Mouse (Mus musculus): ENCODE results near the gene Lsamp.

Gene Lsamp

DNA sequence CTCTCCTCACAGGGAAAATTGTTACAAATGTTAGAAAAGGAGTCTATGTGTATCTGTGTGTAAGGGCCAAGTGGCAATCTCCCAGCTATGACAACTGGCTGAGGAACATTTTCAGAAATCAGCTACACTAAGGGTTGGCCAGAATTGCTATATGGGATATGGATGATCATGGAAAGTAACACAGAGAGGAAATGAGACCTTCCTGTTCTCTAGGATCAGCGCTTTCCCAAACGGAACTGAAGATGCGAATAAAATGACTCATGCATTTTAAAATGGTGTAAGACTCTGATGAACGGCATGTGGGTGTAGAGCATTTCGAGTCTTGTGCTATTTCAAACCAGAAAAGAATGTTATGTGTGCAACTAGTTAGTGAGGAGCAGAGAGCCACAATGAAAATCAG, 462.4 kb downstream of the Lsamp start:
- in situ Hi-C loops (cut with MboI; ENCODE audit: low pct_unique_long_range_greater_than_20kb in 1 of 2, low sequenced_read_pairs in 2 of 2, unreplicated experiment in 1 of 2): no loop called here

DNA sequence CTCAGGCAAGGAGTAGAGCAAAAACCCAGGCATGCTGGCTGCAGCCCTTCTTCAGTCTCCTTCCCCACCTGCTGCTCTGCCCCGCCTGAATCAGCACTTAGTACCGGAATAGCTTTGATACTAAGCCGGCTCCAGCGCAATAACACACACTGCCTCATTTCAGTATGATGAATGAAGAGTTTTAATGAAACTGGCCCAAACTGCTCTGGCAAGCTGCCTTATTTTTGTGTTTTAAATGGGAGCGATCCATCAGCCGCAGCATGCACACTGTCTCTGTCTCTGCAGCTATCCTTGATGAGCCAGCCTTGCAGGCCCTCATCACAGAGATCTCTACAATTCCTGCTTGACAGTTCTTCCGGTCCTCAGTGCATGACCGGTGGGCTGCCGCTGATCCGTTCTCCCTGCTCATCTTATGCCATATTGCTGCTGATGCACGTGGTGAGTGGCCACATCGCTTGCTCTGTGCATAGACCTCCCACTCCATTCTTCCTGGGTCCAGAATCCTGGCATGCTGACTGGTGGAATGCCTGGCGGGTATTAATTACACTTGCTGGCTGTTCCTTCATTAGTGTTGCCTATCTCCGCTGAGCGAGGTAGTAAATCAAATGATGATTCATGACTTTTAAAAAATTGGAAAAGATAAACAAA, 479.4 kb downstream of the Lsamp start:
- in situ Hi-C loops (cut with MboI; ENCODE audit: low pct_unique_long_range_greater_than_20kb in 1 of 2, low sequenced_read_pairs in 2 of 2, unreplicated experiment in 1 of 2): no loop called here

DNA sequence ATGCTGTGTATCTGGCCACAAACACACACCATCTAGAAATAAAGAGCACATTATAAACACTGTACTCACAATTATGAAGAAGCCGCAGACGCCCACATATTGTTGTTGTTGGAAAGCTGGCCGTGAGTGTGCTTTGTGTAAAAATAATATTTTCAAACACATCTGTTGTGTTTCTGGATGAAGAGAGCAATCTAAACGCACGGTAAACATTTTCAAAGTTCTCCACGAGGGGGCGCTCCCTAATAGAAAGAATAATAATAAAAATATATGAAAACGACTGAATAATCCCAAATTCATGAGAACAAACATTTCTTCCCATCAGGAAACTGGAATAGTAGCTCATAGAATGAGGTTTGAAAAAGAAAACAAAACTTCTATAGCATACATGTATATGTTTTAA, 482.4 kb downstream of the Lsamp start:
- in situ Hi-C loops (cut with MboI; ENCODE audit: low pct_unique_long_range_greater_than_20kb in 1 of 2, low sequenced_read_pairs in 2 of 2, unreplicated experiment in 1 of 2): no loop called here

DNA sequence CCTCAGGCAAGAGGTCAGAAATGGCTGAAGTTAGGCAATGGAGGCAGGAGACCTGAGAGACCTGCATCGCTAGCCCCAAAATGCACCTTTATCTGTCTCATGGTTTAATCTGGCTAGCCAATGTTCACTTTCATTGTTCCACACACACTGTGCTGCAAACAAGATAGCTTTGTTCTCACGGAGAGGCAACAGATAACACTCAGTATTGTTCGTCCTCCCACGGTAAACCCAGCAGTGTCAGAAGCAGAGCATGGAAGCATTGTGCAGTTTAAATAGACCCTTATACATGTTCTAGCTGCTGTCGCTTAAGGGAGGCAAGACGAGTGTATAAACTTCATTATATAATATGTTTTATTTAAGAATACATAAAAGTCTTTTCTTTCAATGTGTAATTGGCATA, 486.8 kb downstream of the Lsamp start:
- in situ Hi-C loops (cut with MboI; ENCODE audit: low pct_unique_long_range_greater_than_20kb in 1 of 2, low sequenced_read_pairs in 2 of 2, unreplicated experiment in 1 of 2): no loop called here

DNA sequence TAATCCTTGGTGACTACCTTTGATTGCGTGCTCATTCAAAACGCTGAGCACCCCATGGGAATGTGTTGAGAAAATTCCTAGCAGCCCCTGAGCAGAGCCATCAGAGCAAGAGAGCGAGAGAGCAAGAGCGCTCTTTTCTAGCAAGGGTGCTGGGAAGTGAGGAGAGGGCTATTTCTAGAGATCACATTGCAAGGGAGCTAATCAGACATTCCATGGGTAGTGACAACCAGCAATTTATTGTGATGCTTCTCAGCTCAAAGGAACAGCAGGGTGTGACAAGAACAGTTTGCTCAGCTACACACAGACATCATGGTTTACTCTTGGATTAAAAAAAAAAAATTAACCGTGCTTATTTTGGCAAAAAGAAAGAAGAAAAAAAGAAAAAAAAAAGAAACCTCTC, 487.8 kb downstream of the Lsamp start:
- in situ Hi-C loops (cut with MboI; ENCODE audit: low pct_unique_long_range_greater_than_20kb in 1 of 2, low sequenced_read_pairs in 2 of 2, unreplicated experiment in 1 of 2): no loop called here

DNA sequence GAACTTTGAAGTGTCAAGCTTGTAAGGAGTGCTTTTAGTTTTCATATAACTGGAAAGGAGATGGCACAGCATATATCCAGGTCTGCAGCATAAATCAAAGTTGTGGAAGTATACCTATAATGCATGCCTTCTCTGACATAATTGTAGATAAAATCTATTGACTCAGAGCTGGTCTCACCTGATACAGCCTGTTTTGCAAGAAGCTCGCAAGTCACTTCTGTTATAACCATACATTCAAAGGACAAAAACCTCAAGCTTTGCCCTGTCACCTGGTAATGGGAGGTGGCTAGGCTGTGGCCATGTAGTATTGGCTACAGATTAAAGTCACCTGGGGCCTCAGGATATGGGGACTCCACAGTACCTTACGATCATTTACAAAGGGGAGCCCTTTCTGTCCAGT, 507.4 kb downstream of the Lsamp start:
- in situ Hi-C loops (cut with MboI; ENCODE audit: low pct_unique_long_range_greater_than_20kb in 1 of 2, low sequenced_read_pairs in 2 of 2, unreplicated experiment in 1 of 2): no loop called here

DNA sequence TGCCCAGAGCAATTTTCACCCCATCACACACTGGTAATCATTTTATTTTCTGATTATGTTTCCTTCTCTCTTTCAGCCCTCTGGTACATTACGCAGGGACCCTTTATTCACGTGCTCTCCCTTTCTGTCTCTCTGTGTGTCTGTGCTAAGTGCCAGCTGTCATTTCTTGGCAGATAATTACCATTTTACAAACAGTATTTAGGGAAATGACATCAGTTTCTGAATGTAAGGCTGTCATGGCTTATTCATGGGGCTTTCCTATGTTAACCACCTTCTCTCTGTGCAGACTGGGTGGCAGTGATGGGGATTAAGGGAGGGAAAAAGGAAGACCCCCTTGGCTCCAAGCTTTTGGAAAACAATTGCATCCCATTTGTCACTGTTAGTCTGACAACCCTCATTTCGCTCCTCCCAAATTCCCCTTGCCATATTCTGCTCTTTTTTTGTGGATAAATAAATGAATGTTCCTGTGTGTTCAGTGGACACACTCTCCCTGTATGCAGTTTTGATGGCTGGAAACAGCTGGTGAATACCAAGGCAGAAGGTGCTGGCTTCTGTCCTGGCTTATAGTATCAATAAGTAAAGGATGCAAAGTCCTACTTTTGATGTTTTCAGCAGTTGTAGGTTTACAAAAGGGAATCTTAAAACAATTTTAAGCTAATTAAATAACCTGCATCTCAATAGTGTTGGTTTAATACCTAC, 520.2 kb downstream of the Lsamp start:
- in situ Hi-C loops (cut with MboI; ENCODE audit: low pct_unique_long_range_greater_than_20kb in 1 of 2, low sequenced_read_pairs in 2 of 2, unreplicated experiment in 1 of 2): no loop called here

DNA sequence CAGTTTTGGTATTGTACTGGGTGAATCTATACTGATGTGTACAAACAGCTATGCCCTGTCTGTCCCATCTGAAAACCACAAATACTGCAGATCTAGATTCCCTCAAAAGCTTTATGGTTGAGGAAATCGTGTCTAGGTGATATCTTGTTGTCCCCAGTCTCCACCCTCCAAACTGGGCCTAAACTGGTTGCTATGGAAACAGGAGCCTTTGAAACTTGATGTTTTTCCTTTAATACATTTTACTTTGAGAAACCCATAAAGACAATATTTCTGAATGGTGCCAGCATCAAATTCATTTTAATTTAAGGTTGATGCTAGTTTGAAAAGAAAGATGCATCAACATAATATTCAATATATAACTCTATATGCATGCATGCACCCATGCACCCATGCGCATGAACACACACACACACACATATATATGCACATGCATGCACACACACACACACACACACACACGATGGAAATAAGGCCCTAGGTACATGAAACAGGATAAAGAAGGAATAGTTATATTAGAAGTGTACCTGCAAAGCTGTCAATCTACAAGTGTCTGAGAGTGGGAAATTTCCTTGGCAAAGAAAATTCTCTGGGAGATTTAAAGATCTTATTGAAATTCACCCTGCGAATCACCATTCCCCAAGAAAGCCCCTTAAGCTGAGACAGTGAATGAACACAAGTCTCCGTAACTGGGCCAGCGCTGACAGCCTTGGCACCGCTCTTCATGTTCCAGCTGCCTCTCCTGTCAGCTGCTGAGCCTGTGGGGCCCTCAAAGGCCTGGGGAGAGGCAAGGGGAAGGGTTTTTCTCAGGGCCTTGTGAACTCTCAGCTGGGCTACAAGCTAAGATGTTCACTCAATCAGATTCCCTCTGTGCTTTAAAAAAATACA, 525.2 kb downstream of the Lsamp start:
- in situ Hi-C loops (cut with MboI; ENCODE audit: low pct_unique_long_range_greater_than_20kb in 1 of 2, low sequenced_read_pairs in 2 of 2, unreplicated experiment in 1 of 2): no loop called here

DNA sequence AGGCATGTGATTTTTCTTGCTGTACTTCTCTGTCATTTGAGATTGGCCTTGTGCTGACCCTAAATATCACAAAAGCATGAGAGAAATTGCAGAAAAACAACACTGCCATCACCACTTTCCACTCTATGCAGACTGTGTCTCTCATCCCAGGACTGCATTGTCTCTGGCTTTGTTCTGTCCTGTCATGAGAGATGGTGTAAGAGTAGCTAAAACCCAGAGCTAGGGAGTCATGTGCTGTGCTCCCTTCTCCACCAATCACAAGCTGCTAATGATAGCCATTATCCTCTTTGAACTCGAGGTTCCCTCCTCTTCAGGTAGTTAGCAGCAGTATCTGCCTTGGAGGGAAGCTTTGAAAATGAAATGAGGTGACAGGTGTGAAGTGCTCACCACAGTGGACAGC, 552.6 kb downstream of the Lsamp start:
- in situ Hi-C loops (cut with MboI; ENCODE audit: low pct_unique_long_range_greater_than_20kb in 1 of 2, low sequenced_read_pairs in 2 of 2, unreplicated experiment in 1 of 2): no loop called here

DNA sequence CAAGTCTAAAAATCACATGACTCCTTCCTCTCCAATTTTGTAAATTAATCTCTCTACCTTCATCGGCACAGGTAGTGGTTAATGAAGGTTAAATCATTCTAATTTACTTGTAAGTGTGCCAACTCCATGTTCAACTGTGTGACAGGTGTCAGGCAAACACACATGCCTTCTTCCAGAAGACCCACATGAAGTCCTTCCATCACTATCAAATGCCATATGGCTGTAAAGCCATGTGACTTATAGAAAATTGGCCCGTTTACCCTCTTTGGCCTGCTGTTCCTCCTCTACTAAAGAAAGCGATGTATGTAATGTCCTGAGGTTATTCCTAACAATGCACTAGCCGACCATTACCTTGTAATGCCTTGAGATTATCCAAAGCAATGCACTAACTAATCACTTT, 565.5 kb downstream of the Lsamp start:
- in situ Hi-C loops (cut with MboI; ENCODE audit: low pct_unique_long_range_greater_than_20kb in 1 of 2, low sequenced_read_pairs in 2 of 2, unreplicated experiment in 1 of 2): no loop called here

DNA sequence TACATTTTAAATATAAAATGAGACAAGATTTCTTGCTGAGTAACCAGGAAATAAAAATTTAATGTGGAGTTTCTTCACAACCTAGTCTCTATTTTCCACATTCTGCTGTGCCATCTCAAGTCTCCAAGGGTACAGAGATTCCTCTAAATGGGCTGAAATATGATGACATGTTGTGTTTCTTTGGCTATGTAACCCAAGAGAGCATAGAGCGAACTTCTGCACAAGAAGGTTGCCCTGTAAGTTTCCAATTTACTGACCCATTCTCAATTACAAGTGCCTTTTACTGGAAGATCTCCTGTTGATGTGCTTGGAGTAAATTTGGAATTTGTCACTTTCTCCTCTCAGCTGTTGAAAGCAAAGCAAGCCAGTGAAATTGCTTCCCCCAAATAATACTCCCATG, 571.4 kb downstream of the Lsamp start:
- in situ Hi-C loops (cut with MboI; ENCODE audit: low pct_unique_long_range_greater_than_20kb in 1 of 2, low sequenced_read_pairs in 2 of 2, unreplicated experiment in 1 of 2): no loop called here

DNA sequence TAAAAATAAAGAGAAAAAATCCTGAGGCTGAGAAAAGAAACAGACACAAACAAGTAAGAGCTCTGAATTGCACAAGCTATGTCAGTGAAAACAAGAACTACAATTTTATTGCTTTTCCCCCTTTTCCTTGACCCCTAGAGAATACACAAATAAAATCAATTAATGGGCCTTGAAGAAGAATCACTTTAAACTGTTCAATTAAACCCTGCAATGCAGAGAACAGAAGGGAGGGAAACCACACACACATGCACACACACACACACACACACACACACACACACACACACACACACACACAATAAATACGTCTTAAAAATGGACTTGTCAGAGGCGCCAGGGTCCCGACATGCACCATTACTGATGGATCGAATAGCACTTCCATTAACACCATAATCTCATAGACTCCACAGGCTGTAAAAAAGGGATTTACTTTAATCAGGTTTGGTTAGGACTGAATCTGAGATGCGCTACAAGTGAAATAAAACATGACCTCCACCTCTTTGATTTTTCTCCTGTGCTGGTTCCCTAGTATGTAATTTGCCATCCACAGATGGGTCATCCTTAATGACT, 573.6 kb downstream of the Lsamp start:
- in situ Hi-C loops (cut with MboI; ENCODE audit: low pct_unique_long_range_greater_than_20kb in 1 of 2, low sequenced_read_pairs in 2 of 2, unreplicated experiment in 1 of 2): no loop called here

DNA sequence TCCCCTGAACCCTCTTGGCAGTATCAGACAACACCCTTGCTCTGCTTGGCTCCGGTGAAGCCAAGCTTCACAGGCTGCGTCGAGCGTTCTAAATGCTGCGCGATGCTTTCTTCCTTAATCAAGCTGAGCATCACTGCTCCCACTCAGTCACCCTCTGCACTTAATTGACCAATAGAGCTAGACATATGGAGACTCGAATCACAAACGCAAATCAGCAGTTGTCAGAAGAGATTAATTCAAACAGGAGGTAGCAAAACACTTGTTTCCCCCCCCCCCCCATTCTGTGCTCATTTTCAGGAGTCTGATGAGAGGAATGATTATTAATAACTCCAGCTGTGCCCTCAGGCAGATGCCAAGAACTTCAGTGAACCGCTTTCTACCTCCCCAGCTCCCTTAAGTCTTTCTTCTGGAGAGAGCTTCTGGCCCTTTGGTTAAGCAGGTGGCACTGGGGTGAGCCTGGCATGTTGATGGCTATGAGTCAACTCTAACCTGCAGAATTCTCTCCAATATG, 583.3 kb downstream of the Lsamp start:
- in situ Hi-C loops (cut with MboI; ENCODE audit: low pct_unique_long_range_greater_than_20kb in 1 of 2, low sequenced_read_pairs in 2 of 2, unreplicated experiment in 1 of 2): no loop called here

DNA sequence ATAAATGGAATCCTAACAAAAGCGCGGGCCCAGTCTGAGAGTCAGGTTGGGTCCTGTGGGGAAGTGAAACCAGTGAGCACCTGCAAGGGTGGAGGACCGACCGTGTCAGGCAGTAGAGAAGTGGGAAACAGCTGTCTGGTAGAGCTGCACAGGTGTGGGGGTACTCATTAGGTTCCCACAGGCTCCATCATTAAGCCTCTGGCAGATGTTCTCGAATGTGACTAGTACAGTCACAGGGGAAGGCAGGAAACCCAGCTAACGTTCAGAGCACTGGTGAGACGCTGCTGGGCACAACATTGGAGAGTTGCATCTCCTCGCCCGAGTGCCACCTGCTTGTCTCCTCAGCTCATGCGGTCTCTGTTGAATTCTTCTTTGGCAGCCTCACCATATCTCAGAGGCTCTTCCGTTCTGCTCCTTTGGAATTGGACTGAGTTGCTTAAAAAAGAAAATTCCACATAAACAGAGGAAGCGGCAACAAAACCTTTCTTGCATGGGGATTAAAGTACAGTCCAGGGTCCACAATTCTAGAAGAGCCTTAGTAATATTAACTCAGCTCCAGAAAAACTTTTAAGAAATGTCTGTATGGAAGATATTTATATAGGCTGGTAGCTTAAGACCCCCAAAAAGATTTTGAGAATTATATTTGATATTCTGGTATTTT, 588.1 kb downstream of the Lsamp start:
- in situ Hi-C loops (cut with MboI; ENCODE audit: low pct_unique_long_range_greater_than_20kb in 1 of 2, low sequenced_read_pairs in 2 of 2, unreplicated experiment in 1 of 2): no loop called here

DNA sequence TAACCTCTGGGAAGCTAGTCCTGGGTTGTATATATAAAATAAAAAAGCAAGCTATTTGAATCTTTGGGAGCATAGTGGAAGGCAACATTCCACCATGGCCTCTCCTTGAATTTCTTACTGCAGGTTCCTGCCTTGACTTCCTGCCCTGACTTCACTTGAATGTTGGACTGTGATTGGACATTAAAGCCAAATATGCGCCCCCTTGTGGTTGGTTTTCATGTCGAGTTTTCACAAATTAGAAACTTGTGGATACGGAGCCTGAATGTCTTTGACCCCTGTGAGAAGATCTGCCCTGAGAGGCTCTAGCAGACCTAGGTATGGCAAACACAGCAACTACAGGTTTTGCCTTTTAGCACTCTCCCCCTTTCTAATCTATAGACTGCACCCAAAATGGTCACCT, 597.9 kb downstream of the Lsamp start:
- in situ Hi-C loops (cut with MboI; ENCODE audit: low pct_unique_long_range_greater_than_20kb in 1 of 2, low sequenced_read_pairs in 2 of 2, unreplicated experiment in 1 of 2): no loop called here

DNA sequence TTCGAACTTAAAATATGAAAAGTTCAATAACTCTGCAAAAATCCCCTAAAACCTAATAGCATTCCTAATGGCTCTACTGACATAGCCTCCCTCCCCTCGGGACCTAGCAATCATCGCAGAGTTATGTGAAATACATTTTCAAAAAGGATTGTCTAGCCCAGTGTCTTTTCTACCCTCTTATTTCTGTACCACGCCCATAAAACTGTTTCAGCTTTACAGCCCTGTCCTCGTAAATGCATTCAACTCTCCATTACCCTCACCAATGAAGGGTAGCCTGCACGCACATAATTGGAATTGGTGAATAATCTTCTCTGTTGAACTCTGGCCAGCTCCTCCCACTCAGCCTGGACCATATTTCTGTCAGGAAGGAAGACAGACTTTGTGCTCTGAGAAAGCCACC, 609.0 kb downstream of the Lsamp start:
- in situ Hi-C loops (cut with MboI; ENCODE audit: low pct_unique_long_range_greater_than_20kb in 1 of 2, low sequenced_read_pairs in 2 of 2, unreplicated experiment in 1 of 2): no loop called here

DNA sequence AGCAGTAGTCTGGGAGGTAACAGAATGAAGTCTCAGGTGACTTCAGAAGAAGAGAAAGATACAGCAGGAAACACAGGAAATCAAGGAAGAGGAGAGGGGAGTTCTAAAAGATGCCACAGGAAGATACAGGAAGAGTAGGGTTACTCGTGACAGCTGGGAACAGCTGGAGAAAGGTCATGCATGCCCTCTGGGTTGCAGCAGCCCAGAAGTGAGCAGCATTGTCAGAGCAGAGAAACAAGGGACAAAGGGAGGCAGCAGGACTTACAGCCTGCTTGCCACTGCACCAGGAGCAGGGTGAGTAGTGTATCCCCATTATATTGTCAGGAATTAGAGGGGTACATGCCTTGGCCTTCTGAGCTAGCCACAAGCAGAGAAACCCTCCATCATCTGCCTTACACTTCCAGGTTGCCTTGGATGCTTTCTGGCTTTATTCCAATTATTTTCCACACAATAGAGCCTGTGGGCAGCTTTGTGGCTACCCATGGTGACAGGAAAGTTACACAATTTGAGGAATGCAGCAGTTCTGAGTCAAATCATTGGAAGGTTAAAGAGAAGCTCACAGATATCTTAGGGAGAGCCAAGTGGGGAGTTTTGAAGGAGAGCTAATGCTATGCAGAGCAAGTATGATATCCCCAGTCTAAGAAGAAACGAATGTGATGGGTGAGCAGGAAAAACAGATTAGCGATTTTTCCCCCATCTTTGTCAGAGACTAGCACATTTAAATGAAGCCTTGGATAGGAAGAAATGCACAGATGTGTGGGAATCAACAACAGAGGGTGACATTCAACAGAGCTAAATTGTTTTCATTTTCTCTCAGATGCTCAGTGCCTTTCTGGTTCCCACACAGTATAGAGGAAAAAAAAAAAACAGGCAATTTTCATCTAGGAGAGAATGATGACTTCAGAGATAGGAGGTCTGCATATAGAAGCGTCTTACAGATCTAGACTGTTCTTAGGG, 617.5 kb downstream of the Lsamp start:
- in situ Hi-C loops (cut with MboI; ENCODE audit: low pct_unique_long_range_greater_than_20kb in 1 of 2, low sequenced_read_pairs in 2 of 2, unreplicated experiment in 1 of 2): no loop called here

DNA sequence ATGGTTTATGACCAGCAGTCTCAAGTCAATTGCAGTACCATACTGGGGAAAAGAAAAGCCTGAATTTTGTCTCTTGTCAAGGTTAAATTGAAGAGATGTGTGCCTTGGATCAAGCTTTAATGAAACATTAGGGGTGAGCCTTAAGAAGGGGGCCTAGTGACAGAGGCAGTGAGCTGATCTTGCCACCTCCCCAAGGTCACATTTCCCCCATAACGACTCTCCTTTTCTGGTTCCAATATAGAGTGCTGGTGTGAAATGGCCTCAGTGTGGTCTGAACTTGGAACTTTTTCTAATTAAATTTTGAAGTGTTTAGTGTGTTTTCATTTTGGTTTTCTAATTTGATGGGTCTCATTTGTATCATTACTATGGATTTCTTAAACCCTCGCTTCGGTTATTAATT, 623.3 kb downstream of the Lsamp start:
- in situ Hi-C loops (cut with MboI; ENCODE audit: low pct_unique_long_range_greater_than_20kb in 1 of 2, low sequenced_read_pairs in 2 of 2, unreplicated experiment in 1 of 2): no loop called here

All from mouse embryonic stem cell (cell line).